ENCODE assay signal across 15 mouse cellular contexts in the genomic region with DNA sequence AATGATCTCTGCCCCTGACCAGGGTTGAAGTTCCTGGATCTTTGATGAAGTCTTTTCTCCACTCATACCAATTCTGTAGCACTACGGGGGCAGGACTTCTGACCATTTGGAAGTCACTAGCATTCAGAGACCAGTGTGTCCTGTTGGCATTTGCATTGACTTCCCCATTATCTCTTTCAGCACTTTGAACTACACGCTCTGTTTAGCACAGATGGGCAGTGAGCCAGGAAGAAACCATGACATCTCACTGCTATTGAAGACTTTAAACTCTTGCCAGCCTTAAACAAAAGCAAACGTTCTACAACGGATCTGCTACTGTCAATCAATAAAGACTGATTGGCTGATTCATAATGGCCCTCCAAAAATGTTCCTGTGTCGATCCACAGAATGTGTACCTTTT.
DNase-seq lines count a peak whose midpoint lies in the region; ATAC-seq and TF ChIP-seq lines count a peak whose summit lies in the region.
"Had no signal": no experiment of that assay in that cellular context is flagged by ENCODE, and none has a peak within 500 bp of the region (broad histone marks: within the 10 kb centered on the region; RNA-seq: fewer than 3 reads in every experiment).

No protein-coding gene starts in this region.

- H3K36me3 ChIP-seq in forebrain, embryonic 14.5 days (ENCODE audit: control insufficient read depth, insufficient read depth, low read length), result no peaks in the 10 kb centered on the region
- no peaks in the 10 kb centered on the region for H3K36me3 ChIP-seq in forebrain, embryonic 15.5 days
- H3K36me3 ChIP-seq: embryonic facial prominence, embryonic 13.5 days; lung, embryonic 15.5 days had no signal

- no peak overlapping the region for H3K9ac ChIP-seq in forebrain, embryonic 14.5 days (ENCODE audit: low read length)
- no peak overlapping the region for H3K9ac ChIP-seq in forebrain, embryonic 15.5 days (replicated peaks)
- H3K9ac ChIP-seq: embryonic facial prominence, embryonic 13.5 days; lung, embryonic 15.5 days had no signal

- no peaks in the 10 kb centered on the region for H3K9me3 ChIP-seq in forebrain, embryonic 14.5 days (replicated peaks; ENCODE audit: control insufficient read depth, low read length)
- no peaks in the 10 kb centered on the region for H3K9me3 ChIP-seq in forebrain, embryonic 15.5 days
- H3K9me3 ChIP-seq: embryonic facial prominence, embryonic 13.5 days; lung, embryonic 15.5 days had no signal

- no peak for ATAC-seq in forebrain, embryonic 14.5 days
- ATAC-seq in forebrain, embryonic 15.5 days (replicated peaks), result no peak
- ATAC-seq: inflammation-experienced regulatory T-cells, adult 6 months had no signal

- 33% methylated on average over 5 of the region's 5 CpGs for WGBS in forebrain, embryonic 14.5 days
- 26% methylated on average over 5 of the region's 5 CpGs for WGBS in forebrain, embryonic 15.5 days
- 19% methylated on average over 5 of the region's 5 CpGs for WGBS in lung, adult 2 months

- TF ChIP-seq POLR2A in lung, adult 2 months (IDR thresholded peaks at IDR 0.05; ENCODE audit: borderline replicate concordance, extremely low read depth, low read depth, low read length), result no peak

- H3K27me3 ChIP-seq in forebrain, embryonic 14.5 days (replicated peaks; ENCODE audit: control insufficient read depth, insufficient read depth, low read length), result no peaks in the 10 kb centered on the region
- no peaks in the 10 kb centered on the region for H3K27me3 ChIP-seq in forebrain, embryonic 15.5 days
- H3K27me3 ChIP-seq: embryonic facial prominence, embryonic 13.5 days; lung, embryonic 15.5 days had no signal

- H3K27ac ChIP-seq in forebrain, embryonic 14.5 days (ENCODE audit: low read depth, low read length), result no peak overlapping the region
- H3K27ac ChIP-seq in forebrain, embryonic 15.5 days (replicated peaks), result no peak overlapping the region
- H3K27ac ChIP-seq: embryonic facial prominence, embryonic 13.5 days; lung, embryonic 15.5 days had no signal

- no peak for TF ChIP-seq CTCF in lung, adult 2 months (IDR thresholded peaks at IDR 0.05; ENCODE audit: insufficient read depth, low read length)

- no peak overlapping the region for H3K4me3 ChIP-seq in forebrain, embryonic 14.5 days (ENCODE audit: low read depth, low read length)
- H3K4me3 ChIP-seq in forebrain, embryonic 15.5 days, result no peak overlapping the region
- no peak overlapping the region for H3K4me3 ChIP-seq in lung, adult 2 months (replicated peaks; ENCODE audit: extremely low read depth, low read depth, low read length)
- H3K4me3 ChIP-seq: embryonic facial prominence, embryonic 13.5 days; lung, embryonic 15.5 days had no signal

- H3K4me2 ChIP-seq in forebrain, embryonic 14.5 days (ENCODE audit: low read length), result no peak overlapping the region
- no peak overlapping the region for H3K4me2 ChIP-seq in forebrain, embryonic 15.5 days (replicated peaks)
- H3K4me2 ChIP-seq: embryonic facial prominence, embryonic 13.5 days; lung, embryonic 15.5 days had no signal

- no peaks in the 10 kb centered on the region for H3K4me1 ChIP-seq in forebrain, embryonic 14.5 days (ENCODE audit: control insufficient read depth, insufficient read depth, low read length)
- 0 out of 2 replicates have a peak, but pooled peaks cover 6% of the 10 kb centered on the region for H3K4me1 ChIP-seq in forebrain, embryonic 15.5 days
- no peaks in the 10 kb centered on the region for H3K4me1 ChIP-seq in lung, adult 2 months (ENCODE audit: control insufficient read depth, insufficient read depth, low read length)
- H3K4me1 ChIP-seq: lung, embryonic 15.5 days had no signal

- DNase-seq in forebrain, embryonic 14.5 days (ENCODE audit: low spot score), result peak; percentile 20
- peak; percentile 1 for DNase-seq in lung, postnatal 36 days
- DNase-seq in lung, adult 2 months, result no peak
- DNase-seq in adrenal gland, postnatal 10 days, result peak; percentile 28
- peak; percentile 39 to 64 for DNase-seq in kidney, postnatal 36 days
- DNase-seq in gastrocnemius, postnatal 10 days, result no peak
- DNase-seq in embryo, embryonic 10.5 days (ENCODE audit: low spot score), result no peak
- DNase-seq: cerebellum, adult 9-10 months; heart, postnatal 10 days; right cerebral cortex, postnatal 4 days; thymus, adult 18-20 months had no signal

Comparison
In these comparisons a context has a peak if more than half of its experiments do, and no peak if none do; other contexts are left out.
1. DNase-seq: peak in forebrain, embryonic 14.5 days (single experiment), lung, postnatal 36 days (single experiment), adrenal gland, postnatal 10 days (single experiment) and kidney, postnatal 36 days (2 of 2); none in lung, adult 2 months (single experiment), gastrocnemius, postnatal 10 days (single experiment) and embryo, embryonic 10.5 days (single experiment).